Mouse (Mus musculus): ENCODE results near the gene Rragc.

DNA sequence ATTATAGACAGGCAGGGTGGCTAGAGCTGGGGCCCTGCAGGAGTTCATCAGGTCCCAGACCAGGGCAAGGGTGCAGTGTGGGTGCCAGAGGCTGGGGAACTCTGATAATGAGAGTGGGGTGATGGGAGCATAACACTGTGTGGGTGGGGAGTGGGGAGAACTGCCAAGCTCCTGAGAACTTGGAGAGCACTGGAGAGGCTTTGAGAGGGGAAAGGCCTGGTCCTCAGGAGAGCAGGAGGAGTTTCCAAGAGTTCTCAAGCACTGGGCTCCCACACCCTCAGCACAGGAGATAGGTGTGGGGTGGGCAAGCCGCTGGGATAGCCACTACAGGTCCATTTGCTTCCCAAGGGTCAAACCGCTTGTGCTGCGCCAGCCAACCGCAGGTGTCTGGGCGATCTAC lies 23.5 kb upstream of the Rragc start:
- TF ChIP-seq CTCF (conservative IDR thresholded peaks at IDR 0.05; ENCODE audit: low read length), result no peak
- TF ChIP-seq POU5F1 (IDR thresholded peaks at IDR 0.05; ENCODE audit: borderline replicate concordance, low read length), result no peak

Measured in E14TG2a.4 (cell line).